Mouse (Mus musculus): ENCODE results near the gene Tuba1c.

Tuba1c gene

DNA sequence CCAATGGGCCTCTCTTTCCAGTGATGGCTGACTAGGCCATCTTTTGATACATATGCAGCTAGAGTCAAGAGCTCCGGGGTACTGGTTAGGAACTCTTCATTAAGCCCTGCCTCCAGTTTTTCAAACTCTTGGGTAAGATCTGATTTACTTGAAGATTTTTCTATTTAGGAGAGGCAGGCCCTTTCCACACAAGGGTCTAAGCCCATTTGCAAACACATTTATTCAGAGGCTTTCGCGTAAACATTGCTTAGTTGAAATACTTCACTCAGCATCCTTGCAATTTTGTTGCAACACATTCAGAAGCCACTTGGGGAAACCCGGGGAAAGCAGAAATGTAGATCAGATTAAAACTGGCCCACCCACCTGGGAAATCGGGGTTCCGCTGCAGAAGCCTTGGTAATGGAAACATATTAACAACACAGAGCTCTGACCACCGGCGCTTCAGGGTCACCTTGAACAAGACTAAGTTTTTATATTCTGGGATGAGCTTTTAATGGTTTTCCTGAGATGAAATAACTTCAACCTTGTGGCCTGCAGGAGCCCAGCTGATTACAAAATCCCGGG lies 34.7 kb upstream of the Tuba1c start:
- in situ Hi-C loops (cut with MboI) = loop anchor here (5.0 kb wide), 1 partner anchor 113 kb away; no protein-coding TSS in a partner anchor

DNA sequence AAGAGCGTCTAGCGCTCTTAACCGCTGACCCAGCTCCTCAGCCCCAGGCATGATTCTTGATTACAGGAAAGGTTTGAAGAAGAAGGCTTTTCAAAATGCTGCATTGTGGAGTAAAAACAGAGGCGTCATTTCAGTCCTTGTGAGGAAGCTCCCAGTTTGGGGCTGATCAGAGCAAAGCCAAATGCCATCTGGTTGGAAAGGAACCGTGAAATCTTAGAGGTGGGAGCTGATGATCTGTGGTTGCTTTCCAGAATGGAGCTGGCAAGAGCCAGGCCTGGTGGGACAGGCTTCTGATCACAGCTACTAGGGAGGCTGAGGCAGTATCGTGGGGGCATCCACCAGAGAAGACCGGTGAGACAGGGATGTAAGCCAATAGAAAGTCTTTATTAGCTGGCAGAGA lies 32.9 kb upstream of the Tuba1c start:
- in situ Hi-C loops (cut with MboI) = no loop called here

DNA sequence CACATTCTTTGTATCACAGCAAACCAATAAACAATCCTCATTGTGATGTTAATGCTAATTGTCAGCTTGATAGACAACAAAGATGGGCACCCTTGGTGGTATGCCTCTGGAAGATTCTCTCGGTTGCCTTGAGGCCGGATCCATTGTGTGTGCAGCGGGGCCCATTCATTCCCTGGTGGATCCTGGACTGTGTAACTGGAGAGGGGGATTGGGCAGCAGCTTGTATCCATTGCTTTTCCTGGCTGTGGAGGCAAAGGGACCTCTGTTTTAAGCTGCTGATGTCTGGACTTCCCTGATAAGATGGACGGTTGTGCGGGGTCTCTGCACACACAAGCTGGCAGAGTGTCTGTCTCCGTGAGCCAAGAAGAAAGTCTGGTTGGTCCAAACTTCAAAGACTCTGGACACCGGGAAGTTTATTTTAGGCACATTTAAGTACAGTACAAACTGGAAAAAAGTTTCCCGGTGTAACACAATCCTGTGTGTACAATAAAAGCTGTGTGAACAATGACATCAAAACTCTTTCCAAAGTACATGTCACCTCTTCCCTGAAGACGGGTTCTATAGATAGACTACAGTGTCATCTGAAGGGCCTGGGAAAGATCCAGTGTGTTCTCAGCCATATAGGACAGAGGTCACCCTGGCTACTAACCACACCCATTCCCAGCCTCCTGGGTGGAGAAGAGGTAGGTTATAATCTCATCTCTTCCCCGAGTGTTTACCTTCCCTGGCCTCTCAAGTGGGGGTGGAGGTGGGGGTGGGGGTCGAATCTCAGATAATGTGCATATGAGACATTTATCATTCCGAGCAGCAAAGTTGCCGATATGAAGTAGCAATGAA lies 31.5 kb upstream of the Tuba1c start:
- in situ Hi-C loops (cut with MboI) = no loop called here

DNA sequence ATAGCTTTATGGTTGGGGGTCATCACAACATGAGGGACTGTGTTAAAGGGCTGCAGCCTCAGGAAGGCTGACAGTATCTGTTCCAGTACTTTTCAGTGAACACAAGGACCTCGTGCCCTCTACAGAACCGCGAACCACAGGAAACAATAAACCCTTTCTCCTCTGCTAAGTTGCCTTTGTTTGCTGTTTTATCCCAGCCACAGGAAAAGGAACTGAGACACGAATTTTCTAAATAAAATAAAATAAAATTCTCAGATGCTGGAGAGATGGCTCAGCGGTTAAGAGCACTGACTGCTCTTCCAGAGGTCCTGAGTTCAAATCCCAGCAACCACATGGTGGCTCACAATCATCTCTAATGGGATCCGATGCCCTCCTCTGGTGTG lies 30.9 kb upstream of the Tuba1c start:
- in situ Hi-C loops (cut with MboI) = no loop called here

DNA sequence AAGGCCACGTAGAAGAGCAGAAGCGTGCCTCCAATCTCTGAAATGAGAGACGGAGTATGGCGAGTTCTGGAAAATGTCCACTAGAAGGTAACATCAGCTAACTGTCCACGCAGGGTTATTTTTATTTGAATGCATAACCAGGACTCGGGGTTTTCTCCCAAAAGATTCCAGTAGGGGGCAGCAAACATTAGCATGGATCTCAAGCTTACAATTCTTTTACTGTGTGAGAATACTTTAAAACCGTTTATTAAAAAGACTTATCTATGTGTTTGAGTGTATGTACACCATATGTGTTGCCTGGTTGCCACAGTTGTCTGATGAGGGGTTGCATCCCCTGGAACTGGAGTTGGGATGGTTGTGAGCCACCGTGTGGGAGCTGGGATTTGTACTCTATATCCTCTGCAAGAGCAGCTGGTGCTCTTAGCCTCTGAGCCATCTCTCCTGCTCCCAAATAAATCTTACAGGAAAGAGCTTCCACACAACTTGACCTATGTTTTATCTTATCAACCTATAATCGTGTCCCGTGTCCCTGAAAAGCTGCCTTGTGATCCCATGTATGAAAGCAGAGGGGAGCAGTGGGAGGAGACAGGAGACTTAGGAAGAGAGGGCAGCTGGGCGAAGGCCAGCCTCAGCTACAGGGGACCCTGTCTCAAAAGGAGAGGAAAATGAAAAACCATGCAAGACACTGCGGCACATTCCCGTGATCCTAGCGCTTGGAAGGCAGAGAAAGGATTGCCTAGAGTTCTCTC lies 29.0 kb upstream of the Tuba1c start:
- in situ Hi-C loops (cut with MboI) = no loop called here

DNA sequence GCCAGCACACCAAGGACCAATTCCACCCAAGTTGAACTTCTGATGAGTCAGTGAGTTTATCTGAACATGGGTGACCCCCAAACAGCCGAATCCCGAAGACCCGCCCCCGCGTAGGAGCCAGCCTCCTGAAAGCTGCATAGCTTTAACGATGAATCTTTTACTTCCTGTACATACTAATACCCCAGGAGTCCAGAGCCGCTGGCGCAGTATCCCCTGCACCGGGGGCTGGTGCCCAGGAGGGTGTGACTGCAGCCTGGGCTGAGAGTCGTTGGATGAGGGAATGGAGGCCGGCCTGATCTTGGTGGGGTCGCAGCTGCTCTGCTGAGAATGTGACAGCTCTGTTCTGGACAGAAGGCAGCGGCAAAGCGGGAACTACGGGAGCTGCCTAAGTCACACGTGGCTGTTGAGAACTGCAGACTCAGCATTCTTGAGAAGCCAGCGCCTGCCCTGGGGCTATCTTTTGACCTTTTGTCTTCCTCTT lies 28.2 kb upstream of the Tuba1c start:
- in situ Hi-C loops (cut with MboI) = no loop called here

DNA sequence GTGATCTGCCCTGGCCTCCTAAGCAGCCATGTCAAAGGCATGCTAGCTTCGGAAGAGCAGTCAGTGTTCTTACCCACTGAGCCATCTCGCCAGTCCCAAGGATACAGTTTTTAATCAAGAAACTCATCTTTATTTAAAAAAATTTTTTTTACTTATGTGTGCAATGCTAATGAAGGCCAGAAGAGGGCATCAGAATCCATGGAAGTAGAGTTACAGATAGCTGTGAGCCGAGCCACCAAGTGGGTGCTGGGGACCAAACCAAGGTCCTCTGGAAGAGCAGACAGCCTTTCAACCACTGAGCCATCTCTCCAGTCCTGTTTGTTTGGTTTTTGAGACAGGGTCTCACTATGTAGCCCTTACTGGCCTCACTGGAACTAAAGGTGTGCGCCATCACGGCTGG lies 26.1 kb upstream of the Tuba1c start:
- in situ Hi-C loops (cut with MboI) = no loop called here

DNA sequence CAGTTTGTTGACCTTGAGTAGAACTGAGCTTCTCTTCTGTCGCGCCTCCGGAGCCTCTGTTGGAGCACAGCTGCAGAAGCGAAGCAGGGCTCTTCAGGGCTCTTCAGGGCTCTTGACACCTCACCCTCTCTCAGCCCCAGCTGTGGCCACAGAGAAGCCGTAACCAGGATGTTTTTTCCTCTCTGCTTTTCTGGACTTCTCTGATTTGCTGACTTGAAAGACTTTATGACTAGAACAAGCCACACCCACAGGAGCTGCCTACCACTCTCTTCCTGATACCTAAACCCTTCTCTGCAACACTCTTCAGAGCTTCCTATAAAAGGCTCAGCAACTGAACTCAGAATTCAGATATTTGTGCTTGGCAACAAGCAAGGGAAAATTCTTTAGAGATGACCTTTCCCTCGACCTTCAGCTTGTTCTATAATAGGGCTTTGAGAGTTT lies 20.9 kb upstream of the Tuba1c start:
- in situ Hi-C loops (cut with MboI) = no loop called here

DNA sequence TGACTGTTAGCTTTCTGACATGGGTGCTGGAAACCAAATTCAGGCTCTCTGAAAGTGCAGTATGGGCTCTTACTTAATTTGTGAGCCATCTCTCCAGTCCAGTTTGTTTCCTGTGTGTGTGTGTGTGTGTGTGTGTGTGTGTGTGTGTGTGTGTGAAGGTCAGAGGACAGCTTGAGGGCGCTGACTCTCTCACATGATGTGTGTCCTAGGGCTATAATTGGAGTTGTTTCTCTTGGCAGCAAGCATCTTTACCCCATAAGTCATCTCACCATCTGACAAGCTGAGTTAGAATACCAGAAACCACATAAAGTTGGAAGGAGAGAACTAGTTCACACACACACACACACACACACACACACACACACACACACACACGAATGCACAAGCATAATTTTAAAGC lies 18.8 kb upstream of the Tuba1c start:
- in situ Hi-C loops (cut with MboI) = no loop called here

DNA sequence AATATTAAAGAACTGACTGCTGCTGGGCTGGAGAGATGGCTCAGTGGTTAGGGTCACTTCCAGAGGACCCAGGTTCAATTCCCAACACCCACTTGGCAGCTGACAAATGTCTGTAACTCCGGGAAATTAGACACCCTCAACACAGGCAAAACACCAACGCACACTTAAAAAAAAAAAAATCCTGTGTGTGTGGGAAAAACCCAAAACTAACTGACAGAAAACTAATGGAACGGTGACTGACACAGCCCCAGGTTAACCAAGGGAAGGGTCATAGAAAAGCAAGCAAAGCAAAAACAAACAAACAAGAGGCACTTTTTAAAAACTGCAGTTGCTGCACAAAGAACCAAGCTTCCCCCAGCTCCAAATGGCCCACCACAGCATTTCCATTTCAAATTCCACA lies 17.7 kb upstream of the Tuba1c start:
- in situ Hi-C loops (cut with MboI) = no loop called here

DNA sequence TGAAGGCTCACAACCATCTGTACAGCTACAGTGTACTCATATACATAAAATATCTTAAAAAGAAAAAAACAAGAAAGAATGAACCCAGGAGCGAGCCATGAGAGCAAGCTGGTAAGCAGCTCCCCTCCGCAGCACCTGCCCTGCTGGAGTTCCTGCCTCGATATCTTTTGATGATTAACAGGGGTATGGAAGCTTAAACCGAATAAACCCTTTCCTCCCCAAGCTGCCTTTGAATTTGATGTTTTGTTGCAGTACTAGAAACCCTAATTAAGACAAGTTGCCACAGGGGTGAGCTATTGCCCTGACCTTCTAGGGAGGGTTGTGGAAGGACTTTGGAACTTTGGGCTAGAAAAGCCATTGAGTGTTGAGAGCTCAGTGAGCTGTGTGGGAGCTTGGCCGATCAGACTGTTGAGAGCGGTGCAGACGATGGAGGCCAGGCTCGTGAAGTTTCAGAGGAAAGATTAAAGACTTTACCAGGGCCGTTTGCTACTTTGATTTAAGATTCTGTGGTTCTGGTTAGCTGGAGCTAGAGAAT lies 15.1 kb upstream of the Tuba1c start:
- in situ Hi-C loops (cut with MboI) = no loop called here

DNA sequence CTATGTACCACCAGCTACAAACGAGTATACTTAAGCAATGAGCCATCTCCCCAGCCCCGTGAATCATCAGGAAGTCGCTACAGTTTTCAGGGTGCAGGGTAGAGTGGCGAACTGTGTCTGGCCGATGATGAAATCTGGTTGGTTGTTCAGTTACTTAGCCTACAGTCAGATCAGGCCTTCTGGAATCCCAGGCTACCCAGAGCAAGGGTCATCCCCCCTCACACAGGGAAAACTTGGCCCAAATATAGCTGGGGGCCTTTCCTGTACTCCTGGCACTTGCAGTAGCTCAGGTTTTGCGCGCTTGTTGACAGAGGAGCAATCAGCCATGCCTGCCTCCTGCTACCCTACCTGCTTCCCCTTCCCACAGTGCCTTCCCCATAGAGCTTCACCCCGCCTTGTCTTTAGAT lies 12.3 kb upstream of the Tuba1c start:
- in situ Hi-C loops (cut with MboI) = no loop called here

DNA sequence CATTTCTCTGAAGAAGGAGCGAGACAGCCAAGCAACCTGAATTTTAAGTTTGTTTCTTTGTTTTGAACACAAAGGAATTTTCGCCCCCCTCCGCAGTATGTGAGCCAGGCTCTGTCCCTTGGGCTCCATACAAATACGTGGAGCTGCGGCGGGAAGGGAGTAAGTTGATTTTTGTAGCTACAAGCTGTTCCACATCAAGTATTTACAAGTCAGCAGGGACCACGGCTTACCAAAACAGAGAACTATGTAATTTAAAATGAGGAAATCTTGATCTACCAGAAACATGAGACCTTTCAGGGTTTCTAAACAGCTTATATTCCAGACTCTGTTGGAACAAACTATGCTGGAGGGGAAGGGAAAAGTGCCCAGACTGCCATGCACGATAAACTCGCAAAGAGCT lies 11.7 kb upstream of the Tuba1c start:
- in situ Hi-C loops (cut with MboI) = no loop called here

DNA sequence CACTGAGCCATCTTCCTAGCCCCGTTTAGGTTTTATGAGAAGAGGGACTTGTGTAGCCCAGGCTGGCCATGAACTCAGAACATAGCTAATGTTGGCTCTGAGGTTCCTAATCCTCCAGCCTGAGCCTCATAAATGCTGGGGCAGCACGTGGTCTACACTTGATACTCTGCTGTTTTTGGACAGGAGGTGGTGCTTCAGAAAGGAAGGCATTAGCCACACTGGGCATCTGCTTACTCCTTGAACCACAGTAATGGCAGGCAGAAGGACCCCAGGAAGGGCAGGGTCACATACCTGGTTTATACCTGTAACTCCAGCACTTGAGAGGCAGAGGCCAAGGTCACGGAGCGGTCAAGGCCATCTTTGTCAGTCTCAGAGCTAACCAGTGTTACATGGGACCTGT lies 11.1 kb upstream of the Tuba1c start:
- in situ Hi-C loops (cut with MboI) = no loop called here

DNA sequence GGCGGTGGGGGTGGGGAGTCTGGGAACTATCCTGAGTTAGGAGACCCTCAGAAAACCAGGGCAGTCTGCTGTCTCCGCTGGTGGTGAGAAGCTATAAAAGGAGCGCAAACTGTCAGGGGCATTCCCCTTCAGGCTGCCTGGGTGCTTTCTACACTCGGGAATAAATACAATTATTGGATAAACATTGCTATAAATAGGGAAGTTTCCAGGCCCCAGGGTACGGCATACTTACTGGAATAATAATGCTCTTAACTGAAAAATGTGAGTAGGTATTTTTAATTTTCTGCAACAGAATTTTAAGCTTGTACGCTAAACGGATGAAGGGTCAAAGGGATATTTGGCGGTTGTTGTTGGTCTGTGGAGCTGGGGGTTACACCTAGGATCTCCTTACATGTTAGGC lies 10.3 kb upstream of the Tuba1c start:
- in situ Hi-C loops (cut with MboI) = no loop called here

DNA sequence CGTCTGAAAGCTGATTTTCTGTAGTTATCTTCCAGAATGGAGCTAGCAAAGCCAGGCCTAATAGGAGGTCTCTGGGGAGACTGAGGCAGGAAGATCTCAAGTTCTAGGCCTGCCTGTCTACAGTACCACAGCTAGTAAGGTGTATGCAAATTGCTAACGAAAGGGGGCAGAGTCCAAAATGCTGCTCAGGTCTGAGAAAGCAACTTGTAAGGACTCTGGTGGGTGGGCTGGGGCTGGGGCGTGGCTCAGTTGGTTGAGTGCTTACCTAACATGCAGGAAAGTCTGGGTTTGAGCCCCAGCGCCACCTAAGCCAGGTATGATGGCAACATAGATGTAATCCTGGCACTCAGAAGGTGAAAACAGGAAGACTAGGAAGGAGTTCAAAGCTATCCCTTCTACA lies 9.5 kb upstream of the Tuba1c start:
- in situ Hi-C loops (cut with MboI) = no loop called here

DNA sequence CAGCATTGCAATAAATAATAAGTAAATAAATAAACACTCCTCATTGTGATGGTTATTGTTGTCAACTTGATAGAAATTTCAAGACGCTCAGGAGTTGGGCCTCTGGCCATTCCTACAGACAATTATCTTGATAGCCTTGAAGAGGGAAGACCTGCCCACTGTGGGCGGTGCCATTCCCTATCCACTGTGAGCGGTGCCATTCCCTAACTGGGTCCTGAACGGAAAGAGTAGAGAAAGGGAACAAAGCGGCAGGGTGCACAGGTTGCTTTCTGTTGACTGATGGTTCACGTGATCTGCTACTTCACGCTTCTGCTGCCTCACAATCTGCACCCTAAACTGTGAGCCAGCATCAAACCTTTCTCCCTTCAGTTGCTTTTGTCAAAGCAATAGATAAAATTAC lies 8.4 kb upstream of the Tuba1c start:
- in situ Hi-C loops (cut with MboI) = no loop called here

DNA sequence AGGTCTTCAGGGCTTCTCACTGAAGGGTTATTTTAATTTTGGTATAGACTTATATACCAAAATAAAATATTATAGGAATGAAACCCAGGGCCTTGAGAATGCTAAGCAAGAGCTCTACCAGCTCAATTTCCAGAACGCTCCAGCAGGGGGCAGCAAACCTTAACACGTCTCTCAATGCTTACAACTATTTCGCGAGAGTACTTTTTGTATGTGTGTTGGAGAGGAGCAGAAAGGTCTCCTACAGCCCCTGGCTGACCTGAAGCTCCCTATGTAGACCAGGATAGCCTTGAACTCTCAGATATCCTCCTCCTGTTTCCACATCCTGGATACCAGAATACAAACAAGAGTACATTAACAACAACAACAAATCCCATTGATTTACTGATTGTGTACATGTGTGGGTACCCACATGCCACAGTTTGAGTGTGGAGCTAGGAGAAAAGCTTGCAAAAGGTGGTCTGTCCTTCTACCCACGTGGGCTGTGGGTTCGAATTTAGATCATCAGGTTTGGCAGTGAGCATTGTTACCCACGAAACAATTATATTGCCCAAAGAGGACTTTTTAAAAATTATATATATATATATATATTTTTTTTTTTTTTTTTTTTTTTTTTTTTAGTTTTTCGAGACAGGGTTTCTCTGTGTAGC lies 4.9 kb upstream of the Tuba1c start:
- in situ Hi-C loops (cut with MboI) = no loop called here

DNA sequence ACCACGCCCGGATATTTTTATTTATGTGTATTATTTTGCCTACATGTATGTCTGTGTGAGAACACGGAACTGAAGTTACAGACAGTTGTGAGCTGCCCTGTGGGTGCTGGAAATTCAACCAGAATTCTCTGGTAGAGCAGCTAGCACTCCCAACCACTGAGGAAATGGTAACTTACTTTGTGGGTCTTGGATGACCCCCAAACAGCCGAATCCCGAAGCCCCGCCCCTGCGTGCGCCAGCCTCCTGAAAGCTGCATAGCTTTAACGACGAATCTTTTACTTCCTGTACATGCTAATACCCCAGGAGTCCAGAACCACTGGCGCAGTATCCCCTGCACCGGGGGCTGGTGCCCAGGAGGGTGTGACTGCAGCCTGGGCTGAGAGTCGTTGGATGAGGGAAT lies 4.3 kb upstream of the Tuba1c start:
- in situ Hi-C loops (cut with MboI) = no loop called here

DNA sequence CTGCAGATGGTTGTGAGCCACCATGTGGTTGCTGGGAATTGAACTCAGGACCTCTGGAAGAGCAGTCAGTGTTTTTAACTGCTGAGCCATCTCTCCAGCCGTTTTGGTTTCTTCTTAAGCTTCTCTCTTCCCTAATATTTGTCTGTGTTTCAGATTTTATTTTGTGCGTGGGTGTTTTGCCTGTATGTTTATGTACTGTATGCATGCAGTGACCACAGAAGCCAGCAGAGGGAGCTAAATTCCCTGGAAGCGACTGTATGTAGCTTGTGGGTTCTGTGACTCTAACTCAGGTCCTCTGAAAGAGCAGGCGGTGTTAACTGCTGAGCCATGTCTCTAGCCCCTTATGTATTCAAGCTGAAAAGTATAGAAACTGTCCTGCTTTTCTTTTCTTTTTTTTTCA lies 3.4 kb upstream of the Tuba1c start:
- in situ Hi-C loops (cut with MboI) = no loop called here

DNA sequence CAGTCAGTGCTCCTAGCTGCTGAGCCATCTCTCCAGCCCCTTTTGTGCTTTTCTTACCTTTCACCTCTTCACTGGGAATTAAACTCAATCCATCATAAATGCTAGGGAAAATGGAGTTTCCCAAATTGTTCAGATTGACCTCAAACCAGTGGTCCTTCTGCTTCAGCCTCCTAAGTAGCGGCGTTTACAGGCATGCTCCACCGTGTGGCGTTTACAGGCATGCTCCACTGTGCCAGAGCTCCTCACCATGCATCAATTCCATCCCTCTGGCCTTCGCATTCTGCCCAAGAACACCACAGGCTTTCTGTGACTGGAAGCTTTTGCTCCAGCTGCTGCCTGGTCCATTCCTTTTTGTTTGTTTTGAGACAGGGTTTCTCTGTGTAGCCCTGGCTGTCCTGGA lies 2.6 kb upstream of the Tuba1c start:
- in situ Hi-C loops (cut with MboI) = no loop called here

DNA sequence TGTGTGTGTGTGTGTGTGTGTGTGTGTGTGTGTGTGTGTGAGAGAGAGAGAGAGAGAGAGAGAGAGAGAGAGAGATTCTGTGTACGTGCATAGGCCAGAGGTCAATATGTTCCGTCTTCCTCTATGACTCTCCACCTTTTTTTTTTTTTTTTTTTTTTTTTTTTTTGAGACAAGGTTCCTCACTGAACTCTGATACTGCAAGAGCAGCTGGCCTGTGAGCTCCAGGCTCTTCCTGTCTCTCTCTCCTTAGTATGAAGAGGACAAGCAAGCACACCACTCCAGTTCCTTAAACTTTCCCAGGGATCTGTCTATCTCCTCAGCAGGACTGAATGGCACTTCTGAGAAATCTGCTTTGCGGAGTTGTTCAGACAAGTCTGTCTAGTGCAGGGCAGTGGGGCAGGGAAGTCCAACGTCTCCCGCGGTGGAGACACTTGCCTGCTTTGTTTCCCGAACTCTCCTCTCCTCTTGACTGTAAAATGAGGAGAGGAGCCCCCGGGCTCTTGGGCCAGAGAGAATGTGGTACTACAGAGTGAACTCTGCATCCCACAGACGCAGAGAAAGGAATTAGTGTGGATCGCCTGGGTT lies 725 bp upstream of the Tuba1c start:
- in situ Hi-C loops (cut with MboI) = no loop called here

Data from mature B cell (primary cell).